Mouse (Mus musculus): Measurements from ENCODE around the gene Slc16a13. TPM values are rescaled to one million over a fixed set of nuclear protein-coding genes. Genes with fewer than 3 reads are reported as not detected.

Slc16a13 gene
- total RNA-seq, 2 experiments from 2014 or later, result 6.3 to 6.5 TPM

DNA sequence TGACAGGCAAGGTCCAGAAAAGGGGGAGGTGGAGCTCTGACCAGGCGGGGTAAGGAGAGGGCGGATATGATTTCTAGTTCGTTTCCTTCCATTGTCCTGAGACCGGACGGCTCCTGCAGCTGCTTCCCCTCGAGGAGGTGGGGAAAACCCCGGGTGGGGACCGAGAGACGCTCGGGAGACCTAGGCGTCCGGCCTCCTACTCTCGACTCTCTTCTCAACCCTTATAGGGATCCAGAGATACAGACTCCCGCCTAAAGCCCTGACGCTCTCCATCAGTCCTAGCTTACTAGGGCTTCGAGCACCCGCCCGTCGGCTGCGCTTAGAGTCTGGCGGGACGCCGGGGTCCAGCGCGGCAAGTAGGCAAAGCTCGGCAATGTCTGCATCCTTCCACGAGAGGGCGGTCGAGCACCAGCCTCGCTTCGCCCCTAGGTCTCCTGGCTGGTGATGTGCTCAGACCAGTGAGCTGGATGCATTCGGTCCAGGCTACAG lies 9.4 kb upstream of the Slc16a13 start:
- peak; percentile 94 for DNase-seq

DNA sequence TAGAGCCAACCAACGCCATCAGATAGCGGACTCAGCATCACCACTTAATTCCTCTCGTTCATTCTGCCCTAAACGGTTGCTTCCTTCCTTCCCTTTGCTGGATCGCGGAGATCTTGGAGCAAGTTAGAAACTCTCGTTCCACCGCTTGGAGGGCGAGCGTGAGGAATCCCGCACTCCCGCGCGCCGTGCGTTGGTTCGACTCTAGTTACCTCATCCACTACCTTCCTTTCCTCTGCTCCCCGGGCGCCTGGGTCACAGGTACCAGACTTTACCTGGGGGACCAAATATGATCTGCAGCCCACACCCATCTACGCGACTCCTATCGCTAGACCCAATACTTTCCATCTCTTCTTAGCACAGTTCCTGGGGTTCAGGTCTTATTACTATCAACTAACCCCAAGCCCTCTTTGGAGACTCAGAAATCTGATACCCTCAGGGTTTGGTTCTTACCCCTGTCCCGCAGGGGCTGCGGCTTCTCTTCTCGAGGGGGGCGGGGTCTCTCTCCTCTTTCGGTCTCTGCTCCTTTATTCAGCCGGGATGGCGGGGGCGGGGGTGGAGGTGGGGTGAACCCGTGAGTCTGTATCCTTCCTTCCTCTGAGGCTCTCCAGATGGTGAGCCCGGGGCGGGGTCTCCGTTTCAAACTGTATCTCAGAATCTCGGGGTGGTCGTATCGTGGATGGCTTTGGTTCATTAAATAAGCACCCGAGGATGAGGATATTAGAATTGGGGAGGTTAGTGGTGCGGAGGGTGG lies 8.6 kb upstream of the Slc16a13 start, which contains the start of gene Bcl6b:
Bcl6b (minus strand) TSS at position 539 of the 751 bp plus-strand sequence.
- peak; percentile 69 for DNase-seq

GRCm38 (mm10) chr11:70228828-70229227 lies 8.0 kb upstream of the Slc16a13 start:
- DNase-seq, result peak; percentile 93

- peak; percentile 29 for DNase-seq
These were observed 6.9 kb upstream of the Slc16a13 start for GRCm38 (mm10) chr11:70227661-70228245.

- peak; percentile 23 for DNase-seq
These were observed 6.3 kb upstream of the Slc16a13 start for GRCm38 (mm10) chr11:70227126-70227525.

- no peak for DNase-seq
These were observed 5.7 kb upstream of the Slc16a13 start for GRCm38 (mm10) chr11:70226602-70226890.

GRCm38 (mm10) chr11:70225798-70226601 lies 5.1 kb upstream of the Slc16a13 start:
- DNase-seq, result peak; percentile 12

DNA sequence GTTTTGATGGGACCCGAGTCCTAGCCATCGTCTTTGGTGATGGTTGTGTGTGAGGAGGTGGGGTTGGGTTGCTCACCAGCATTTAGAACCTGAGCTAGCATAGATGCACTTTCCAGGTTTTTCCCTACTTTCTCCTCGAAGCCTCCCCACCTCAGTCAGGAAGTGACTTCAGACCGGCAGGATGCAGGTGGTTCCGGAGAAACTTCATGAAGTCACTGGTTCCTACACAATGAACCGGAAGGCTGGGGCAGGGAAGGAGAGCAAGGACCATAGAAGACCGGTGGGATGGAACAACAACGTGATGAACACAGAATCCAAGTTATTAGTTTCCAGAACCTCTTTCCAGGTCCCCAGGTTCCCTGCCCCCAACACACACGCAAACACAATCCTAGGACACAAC lies 2.9 kb upstream of the Slc16a13 start:
- peak; percentile 65 for DNase-seq

- DNase-seq, result peak; percentile 52
These were observed 988 bp upstream of the Slc16a13 start for GRCm38 (mm10) chr11:70221603-70222500.

- no peak for DNase-seq
These were observed 541 bp downstream of the Slc16a13 start for GRCm38 (mm10) chr11:70220323-70220722.

DNA sequence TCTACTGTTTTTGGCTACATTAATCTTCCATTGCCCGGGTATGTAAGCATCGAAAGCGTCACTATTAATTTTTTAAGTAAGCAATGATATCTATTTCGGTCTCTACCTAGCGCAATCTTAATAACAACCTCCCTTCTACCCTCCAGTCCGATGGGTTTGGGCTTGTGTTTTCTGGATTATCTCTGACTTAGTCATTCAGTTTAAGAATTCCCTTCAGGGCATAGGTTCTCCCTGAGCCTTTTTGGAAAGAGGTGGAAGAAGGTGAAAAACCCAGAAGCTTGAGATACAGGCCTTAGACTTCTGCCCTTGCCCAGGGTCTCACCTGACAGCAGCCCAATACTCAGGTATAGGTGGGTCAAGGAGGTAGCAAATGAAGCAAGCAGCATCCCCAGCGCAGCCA lies 991 bp downstream of the Slc16a13 start:
- no peak for DNase-seq

DNA sequence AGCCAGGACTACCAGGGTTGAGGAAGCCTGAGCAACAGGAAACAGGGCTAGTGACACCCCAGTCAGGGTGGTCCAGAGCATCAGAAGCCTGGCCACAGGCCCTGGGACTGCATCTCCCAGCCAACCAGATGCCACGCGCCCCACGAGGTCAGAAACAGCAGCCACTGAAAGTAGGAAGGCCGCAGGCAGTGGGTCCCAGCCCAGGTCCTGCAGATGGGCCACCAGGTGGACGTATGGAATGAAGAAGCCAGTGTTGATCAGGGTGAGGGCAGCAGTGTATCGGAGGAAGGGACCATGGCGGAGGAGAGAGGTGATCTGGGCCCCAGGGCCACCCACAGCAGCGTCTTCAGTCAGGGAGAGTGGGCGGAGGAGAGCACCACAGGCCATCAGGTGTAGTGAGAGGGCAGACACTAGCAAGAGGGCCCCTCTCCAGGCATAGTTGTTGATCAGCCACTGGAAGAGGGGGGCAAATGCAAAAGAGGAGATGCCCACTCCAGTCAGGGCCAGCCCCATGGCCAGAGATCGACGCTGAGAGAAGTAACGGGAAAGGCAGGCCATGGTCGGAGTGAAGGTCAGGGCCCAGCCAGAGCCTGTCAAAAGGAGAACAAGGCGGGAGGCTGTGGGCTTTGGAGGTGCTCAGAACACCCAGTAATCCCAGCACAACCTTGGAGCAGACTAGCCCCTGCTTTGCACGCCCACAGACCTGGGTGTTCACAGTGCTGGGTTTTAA lies 2.0 kb downstream of the Slc16a13 start:
- no peak for DNase-seq

DNA sequence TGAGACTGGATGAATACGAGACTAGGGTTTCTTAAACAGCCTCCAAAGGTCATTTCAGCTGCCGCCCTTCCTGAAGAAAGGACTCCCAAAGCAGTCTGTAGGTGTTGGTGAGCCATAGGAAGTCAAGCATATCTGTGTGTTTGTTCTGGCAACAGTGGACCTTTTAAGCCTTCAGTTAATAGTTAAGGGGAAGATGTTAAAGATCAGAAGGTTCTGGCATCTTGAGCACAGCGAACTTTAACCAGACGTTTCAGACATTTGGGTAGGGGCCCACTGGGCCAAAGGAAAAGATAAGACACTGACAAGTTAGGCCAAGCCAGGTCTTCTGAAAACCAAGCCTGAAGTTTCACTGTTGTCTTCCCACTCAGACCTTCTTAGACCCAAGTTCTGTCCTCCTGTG lies 2.8 kb downstream of the Slc16a13 start:
- DNase-seq, result no peak

GRCm38 (mm10) chr11:70216103-70216502 lies 4.8 kb downstream of the Slc16a13 start:
- no peak for DNase-seq

GRCm38 (mm10) chr11:70215301-70215700 lies 5.6 kb downstream of the Slc16a13 start:
- DNase-seq, result no peak

GRCm38 (mm10) chr11:70214856-70215209 lies 6.0 kb downstream of the Slc16a13 start:
- DNase-seq, result peak; percentile 16

- peak; percentile 17 for DNase-seq
These were observed 6.5 kb downstream of the Slc16a13 start for GRCm38 (mm10) chr11:70214191-70214855.

GRCm38 (mm10) chr11:70213736-70214135 lies 7.1 kb downstream of the Slc16a13 start:
- DNase-seq, result no peak

GRCm38 (mm10) chr11:70212896-70213295 lies 8.0 kb downstream of the Slc16a13 start:
- DNase-seq, result peak; percentile 76

- DNase-seq, result no peak
These were observed 8.4 kb downstream of the Slc16a13 start, which contains the start of gene Slc16a11 for GRCm38 (mm10) chr11:70212423-70212822. Gene Slc16a11, plus strand, starts transcription at chr11:70212752.

- DNase-seq, result no peak
These were observed 8.9 kb downstream of the Slc16a13 start for GRCm38 (mm10) chr11:70211972-70212371.
